In the genomic region with DNA sequence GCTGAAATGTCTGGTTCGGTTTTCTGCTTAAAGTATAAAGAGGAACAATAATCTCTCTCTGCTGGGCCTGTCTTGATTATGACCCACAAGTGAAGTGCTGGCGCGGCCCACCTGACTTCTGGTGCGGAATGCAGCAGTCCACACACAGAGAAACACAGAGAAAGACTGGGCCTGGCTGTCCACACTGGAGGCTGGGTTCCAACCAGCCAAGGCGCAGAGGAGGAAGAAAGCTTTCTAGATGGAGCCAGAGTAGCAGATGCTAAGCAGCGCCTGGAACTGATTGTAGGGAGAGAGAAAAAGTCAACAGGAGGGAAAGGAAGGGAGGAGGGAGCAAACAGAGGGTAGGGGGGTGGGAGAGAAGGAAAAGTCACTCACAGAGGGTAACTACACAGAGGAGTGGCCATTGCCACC, we compare ENCODE assay signal across 8 mouse cellular contexts.
DNase-seq lines count a peak whose midpoint lies in the region; ATAC-seq and TF ChIP-seq lines count a peak whose summit lies in the region.

No protein-coding gene starts in this region.

- H3K9ac ChIP-seq in intestine, embryonic 16.5 days (ENCODE audit: low read depth, low read length), result no peak overlapping the region

- H3K27ac ChIP-seq in intestine, embryonic 16.5 days (ENCODE audit: low read length), result peak overlapping the region; percentile 60
- H3K27ac ChIP-seq in olfactory bulb, adult 2 months (ENCODE audit: insufficient read depth, low read depth, low read length), result 0 out of 2 replicates have a peak overlapping the region, but pooled peaks have one; percentile 32

- TF ChIP-seq POLR2A in olfactory bulb, adult 2 months (IDR thresholded peaks at IDR 0.05; ENCODE audit: insufficient read depth, low read depth, low read length), result no peak

- no peaks in the 10 kb centered on the region for H3K9me3 ChIP-seq in intestine, embryonic 16.5 days (ENCODE audit: control insufficient read depth, low read length)

- WGBS in intestine, embryonic 16.5 days, result 52% methylated on average over 6 of the region's 6 CpGs
- WGBS in olfactory bulb, adult 2 months, result 62% methylated on average over 6 of the region's 6 CpGs

- DNase-seq in gastrocnemius, postnatal 14 days, result peak; percentile 32
- DNase-seq in gastrocnemius, adult 18-20 months (ENCODE audit: low spot score), result no peak
- DNase-seq in thymus, postnatal 4 days, result peak; percentile 12
- DNase-seq in thymus, adult 18-20 months, result no peak
- no peak for DNase-seq in yolk sac, embryonic 10.5 days (ENCODE audit: low spot score)
- DNase-seq in urinary bladder, postnatal 25 days (ENCODE audit: low spot score), result no peak

- H3K36me3 ChIP-seq in intestine, embryonic 16.5 days (ENCODE audit: control insufficient read depth, insufficient read depth, low read length), result no peaks in the 10 kb centered on the region

- peak; percentile 22; the same call in 1 of the 2 replicates for ATAC-seq in intestine, embryonic 16.5 days

- H3K4me2 ChIP-seq in intestine, embryonic 16.5 days (ENCODE audit: low read depth, low read length), result no peak overlapping the region

- peaks cover 23% of the 10 kb centered on the region for H3K4me1 ChIP-seq in intestine, embryonic 16.5 days (ENCODE audit: control insufficient read depth, insufficient read depth, low read length)
- H3K4me1 ChIP-seq in olfactory bulb, adult 2 months (ENCODE audit: control insufficient read depth, insufficient read depth, low read length), result peaks cover 33% of the 10 kb centered on the region

- H3K4me3 ChIP-seq in intestine, embryonic 16.5 days (ENCODE audit: low read length), result no peak overlapping the region
- no peak overlapping the region for H3K4me3 ChIP-seq in olfactory bulb, adult 2 months (ENCODE audit: insufficient read depth, low read depth, low read length)

- intact Hi-C loops in gastrocnemius, postnatal 14 days (cut with DNase I; ENCODE audit: low total_unique reads), result no loop called here

- TF ChIP-seq CTCF in olfactory bulb, adult 2 months (IDR thresholded peaks at IDR 0.05; ENCODE audit: insufficient read depth, low read depth, low read length), result no peak

- no peaks in the 10 kb centered on the region for H3K27me3 ChIP-seq in intestine, embryonic 16.5 days (replicated peaks; ENCODE audit: control insufficient read depth, insufficient read depth, low read length)

Comparison
In these comparisons a context has a peak if more than half of its experiments do, and no peak if none do; other contexts are left out.
1. DNase-seq: peak in gastrocnemius, postnatal 14 days (single experiment) and thymus, postnatal 4 days (single experiment); none in gastrocnemius, adult 18-20 months (single experiment), thymus, adult 18-20 months (0 of 2), yolk sac, embryonic 10.5 days (single experiment) and urinary bladder, postnatal 25 days (single experiment).